Mouse (Mus musculus): ENCODE data around the gene BC052040.

- TF ChIP-seq CTCF (conservative IDR thresholded peaks at IDR 0.05; ENCODE audit: insufficient read depth, insufficient read length, low read depth, low read length), result no peak
- TF ChIP-seq POLR2A (IDR thresholded peaks at IDR 0.05; ENCODE audit: low read depth, low read length), result no peak
Measured at GRCm38 (mm10) chr2:115542401-115543123, 39.0 kb upstream of the BC052040 start.

All from kidney, adult 2 months (tissue).